Mouse (Mus musculus) embryonic fibroblast, embryonic 13.5 days (primary cell): ENCODE results near the gene Lpcat2. TPM values are rescaled to one million over a fixed set of nuclear protein-coding genes. Genes with fewer than 3 reads are reported as not detected.

Experiments
- H3K27ac ChIP-seq: 2 replicates; pipeline ENCODE4 v1.5.1; 2012; ENCODE audit warnings: low read length, control low read depth, inconsistent platforms; ENCODE audit not compliant: insufficient read depth
- H3K4me1 ChIP-seq: 2 replicates; pipeline ENCODE4 v1.6.1; 2011; ENCODE audit warnings: low read length; ENCODE audit not compliant: control insufficient read depth, insufficient read depth
- H3K4me3 ChIP-seq: 2 replicates; pipeline ENCODE4 v1.5.1; 2011; ENCODE audit warnings: mild to moderate bottlenecking, control low read depth, low read length; ENCODE audit not compliant: insufficient read depth
- CTCF ChIP-seq: IDR thresholded peaks from 2 replicates; pipeline ENCODE4 v1.5.1; 2011; ENCODE audit warnings: mild to moderate bottlenecking, control low read depth, low read length, moderate library complexity, borderline replicate concordance; ENCODE audit not compliant: insufficient read depth
- POLR2A ChIP-seq: IDR thresholded peaks from 2 replicates; pipeline ENCODE4 v1.6.1; 2011; ENCODE audit warnings: low read depth, mild to moderate bottlenecking, control low read depth, low read length, moderate library complexity
- polyA plus RNA-seq: library from polyadenylated mRNA; stranded (reverse); fragments of >200 nt; gene quantifications from 2 replicates; pipeline ENCODE4 v1.2.4, GENCODE M21; 2011; ENCODE audit warnings: low read depth; ENCODE audit not compliant: missing spikeins, insufficient read length

Lpcat2 gene
- 4.3 and 7.6 TPM in 2 replicates for polyA plus RNA-seq

DNA sequence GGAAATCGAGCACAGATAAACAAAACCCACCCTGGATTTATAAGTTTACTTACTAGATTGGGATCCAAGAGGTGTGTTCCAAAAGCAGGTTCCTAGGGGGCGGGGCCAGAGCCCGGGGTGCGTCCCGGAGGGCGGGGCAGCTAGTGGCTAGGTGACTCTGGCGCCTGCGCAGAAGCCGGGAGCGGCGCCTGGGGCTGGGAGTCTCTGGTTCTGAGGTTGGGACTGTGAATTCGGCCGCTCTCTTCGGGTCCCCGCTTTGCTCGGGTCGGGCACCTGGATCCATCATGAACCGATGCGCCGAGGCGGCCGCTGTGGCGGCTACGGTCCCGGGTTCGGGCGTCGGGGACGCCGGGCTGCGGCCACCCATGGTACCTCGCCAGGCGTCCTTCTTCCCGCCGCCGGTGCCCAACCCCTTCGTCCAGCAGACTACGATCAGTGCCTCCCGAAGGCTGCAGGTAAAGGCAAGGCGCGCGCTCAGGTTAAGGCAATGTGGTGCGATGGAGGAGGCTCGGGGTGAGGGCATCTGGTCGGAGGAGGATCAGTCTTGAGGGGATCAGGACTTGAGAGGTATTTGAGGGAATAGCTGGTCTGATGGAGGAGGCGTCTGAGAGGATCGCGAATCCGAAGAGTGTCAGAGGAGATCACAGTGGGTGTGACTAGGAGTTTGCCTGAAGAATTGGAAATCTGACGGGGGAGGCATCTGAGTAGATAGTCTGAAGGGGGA is at the start of gene Lpcat2:
TSS of gene Lpcat2 (plus strand) at position 169 of the 724 bp plus-strand sequence.
- Histone ChIP-seq H3K4me3 (peak within 1 kb of the TSS; percentile 75), H3K4me1 (no peaks in the 10 kb centered on the region), H3K27ac (no peak within 1 kb of the TSS)
- TF ChIP-seq CTCF (no peak), POLR2A (no peak)

DNA sequence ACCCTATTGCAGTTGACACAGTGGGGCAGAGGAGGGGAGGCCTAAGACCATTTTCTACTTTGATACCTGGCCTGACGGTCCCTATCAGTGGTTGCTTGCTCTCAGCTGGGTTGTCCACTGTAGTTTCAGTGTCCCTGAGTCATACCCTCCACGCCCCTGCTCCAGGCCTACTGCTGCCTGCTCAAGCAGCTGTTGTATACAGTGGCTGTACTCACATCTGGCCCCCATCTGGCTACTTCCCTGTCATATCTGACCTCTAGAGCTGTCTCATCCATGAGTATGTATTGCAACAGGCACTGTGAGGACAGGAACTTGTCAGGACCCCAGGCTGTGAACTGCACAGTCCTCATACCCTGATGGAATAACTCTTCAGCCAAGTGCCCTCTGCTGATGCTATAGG is 42.4 kb upstream of the Lpcat2 start:
- H3K4me3 ChIP-seq: no peak overlapping the region

GRCm38 (mm10) chr8:92815661-92816060 is 39.5 kb upstream of the Lpcat2 start:
- H3K4me3 ChIP-seq: no peak overlapping the region
- H3K4me1 ChIP-seq: no peaks in the 10 kb centered on the region
- no peak overlapping the region for H3K27ac ChIP-seq
- TF ChIP-seq CTCF: no peak
- TF ChIP-seq POLR2A: no peak

More for the DNA sequence above, 42.4 kb upstream of the Lpcat2 start:
- Histone ChIP-seq H3K4me1 (no peaks in the 10 kb centered on the region), H3K27ac (no peak overlapping the region)
- no peak for TF ChIP-seq CTCF
- TF ChIP-seq POLR2A: no peak

DNA sequence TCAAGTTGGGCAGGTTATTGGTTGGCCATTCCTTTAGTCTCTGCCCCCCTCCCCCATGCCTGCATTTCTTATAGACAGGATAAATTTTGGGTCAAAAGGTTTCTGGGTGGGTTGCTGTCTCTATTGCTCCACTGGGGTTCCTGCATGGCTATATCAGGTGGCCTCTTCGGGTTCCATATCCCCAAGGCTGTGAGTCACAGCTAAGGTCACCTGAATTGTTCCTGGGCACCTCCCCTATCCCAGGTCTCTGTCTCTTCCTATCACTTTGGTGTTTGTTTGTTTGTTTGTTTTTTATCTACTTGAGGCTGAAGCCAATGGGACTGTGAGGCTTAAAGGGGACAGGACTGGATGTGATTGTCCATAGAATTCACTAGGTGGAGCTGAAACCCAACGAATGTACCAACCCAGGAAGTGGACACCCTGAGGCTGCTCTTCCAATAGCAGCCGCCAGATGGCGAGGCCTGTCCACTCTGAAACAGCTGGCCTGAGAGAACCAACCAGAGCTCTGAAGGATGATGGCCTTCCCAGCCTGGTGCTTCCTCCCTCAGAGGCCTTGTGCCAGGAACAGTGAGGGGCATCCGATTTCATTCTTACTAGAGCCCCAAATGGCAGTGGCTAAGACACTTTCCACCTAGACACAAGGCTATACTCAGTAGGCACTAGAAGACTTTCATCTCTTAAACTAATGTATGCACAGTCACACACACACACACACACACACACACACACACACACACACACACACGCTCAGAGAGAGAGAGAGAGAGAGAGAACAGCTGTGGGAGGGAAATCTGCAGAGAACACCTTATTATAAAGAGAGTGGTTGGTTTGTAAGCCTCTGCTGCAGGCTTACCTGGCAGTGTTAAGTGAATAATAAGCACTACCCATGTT is 37.0 kb upstream of the Lpcat2 start:
- H3K27ac ChIP-seq: no peak overlapping the region
- TF ChIP-seq POLR2A (no peak), CTCF (peak; percentile 95)
- H3K4me1 ChIP-seq: no peaks in the 10 kb centered on the region
- no peak overlapping the region for H3K4me3 ChIP-seq

DNA sequence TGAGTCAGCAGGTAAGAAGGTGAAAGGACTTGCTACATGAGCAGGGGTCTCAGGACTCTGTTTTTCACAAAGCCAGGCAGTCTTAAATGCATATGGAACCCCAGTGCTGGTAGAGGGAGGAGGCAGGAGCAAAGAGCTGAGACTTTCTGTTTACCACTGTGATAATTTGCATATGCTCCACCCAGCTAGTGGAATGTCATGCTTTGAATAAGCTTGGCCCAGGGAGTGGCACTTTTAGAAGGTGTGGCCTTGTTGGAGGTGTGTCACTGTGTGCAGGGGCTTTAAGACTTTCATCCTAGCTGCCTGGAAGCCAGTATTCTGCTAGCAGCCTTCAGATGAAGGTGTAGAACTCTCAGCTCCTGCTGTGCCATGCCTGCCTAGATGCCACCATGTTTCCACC is 34.0 kb upstream of the Lpcat2 start:
- Histone ChIP-seq H3K4me3 (no peak overlapping the region), H3K4me1 (peaks cover 2% of the 10 kb centered on the region; the same call in 1 of the 2 replicates), H3K27ac (no peak overlapping the region)
- TF ChIP-seq CTCF (no peak), POLR2A (no peak)

DNA sequence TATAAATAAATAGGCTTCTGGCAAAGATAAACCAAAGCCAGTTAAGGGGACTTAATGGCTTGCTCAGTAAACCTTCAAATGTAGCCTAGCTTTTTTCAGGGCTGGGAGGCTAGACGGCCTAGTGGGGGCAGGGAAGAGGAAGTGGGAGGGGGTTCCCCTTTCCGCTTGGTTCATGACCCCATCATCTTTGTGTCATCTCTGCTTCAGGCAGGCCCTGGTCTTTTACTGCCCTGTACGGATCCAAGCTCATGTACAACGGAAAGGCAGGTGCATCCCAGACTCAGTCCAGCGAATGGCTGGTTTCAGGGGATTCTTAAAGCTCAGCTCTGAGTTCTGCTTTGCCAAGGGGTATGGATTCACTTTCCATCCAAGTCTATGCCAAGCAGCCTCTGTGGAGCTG is 32.8 kb upstream of the Lpcat2 start:
- Histone ChIP-seq H3K4me3 (no peak overlapping the region), H3K4me1 (peaks cover 5% of the 10 kb centered on the region; the same call in 1 of the 2 replicates), H3K27ac (no peak overlapping the region)
- TF ChIP-seq POLR2A (no peak), CTCF (no peak)

DNA sequence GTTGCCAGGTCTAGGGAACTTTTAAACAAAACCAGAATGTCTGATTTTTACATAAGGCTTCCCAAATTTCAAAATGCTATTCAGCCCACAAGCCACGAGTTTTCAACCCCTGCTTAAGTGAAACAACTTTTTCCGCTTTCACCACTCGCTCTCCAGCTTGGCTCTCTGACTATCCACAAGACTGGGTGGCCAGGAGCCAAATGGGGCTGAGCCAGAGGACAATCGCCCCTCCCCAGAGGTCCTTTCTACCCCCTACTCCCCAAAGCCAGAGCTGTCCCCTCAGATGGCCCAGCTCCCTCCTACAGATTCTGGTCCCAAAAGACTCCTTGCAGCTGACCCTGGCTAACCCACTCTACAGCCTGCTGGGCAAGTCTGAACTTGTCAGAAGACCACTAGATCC is 29.1 kb upstream of the Lpcat2 start:
- Histone ChIP-seq H3K4me1 (peaks cover 5% of the 10 kb centered on the region; the same call in 1 of the 2 replicates), H3K4me3 (no peak overlapping the region), H3K27ac (peak overlapping the region; percentile 60)
- no peak for TF ChIP-seq CTCF
- no peak for TF ChIP-seq POLR2A

- H3K4me1 ChIP-seq: peaks cover 5% of the 10 kb centered on the region; the same call in 1 of the 2 replicates
- TF ChIP-seq POLR2A (peak; percentile 90), CTCF (no peak)
- H3K27ac ChIP-seq: peak within 1 kb of the TSS; percentile 60
- H3K4me3 ChIP-seq: peak within 1 kb of the TSS; percentile 79
These were observed 27.7 kb upstream of the Lpcat2 start, which contains the start of gene Mmp2 for GRCm38 (mm10) chr8:92827243-92828034. Gene Mmp2 (plus strand): TSS chr8:92827291.

DNA sequence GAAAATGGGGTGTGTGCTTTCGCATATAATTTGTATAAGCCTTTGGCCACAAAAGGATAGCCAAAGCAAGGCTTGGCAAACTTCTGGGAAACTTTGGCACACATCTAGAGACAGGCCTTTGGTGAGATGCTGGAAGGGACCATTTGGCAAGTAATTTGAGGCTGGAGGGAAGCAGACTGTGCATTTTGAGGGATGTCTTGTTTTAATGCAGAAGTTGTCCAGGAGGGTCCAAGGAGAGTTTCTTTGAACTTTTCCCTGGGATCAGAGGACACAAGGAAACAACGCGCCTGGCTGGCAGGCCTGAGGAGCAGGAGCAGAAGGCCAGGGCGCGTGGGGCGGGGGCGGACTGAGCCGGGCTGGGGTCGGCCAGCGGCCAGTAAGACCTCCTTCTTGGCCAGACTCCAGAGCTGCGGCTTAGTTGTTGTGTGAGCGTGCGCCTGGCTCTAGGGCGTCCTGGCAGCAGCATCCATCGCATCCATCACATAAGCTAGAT is 26.8 kb upstream of the Lpcat2 start:
- H3K4me3 ChIP-seq: peak overlapping the region; percentile 79
- peaks cover 5% of the 10 kb centered on the region; the same call in 1 of the 2 replicates for H3K4me1 ChIP-seq
- TF ChIP-seq POLR2A (no peak), CTCF (no peak)
- peak overlapping the region; percentile 21; the same call in 1 of the 2 replicates for H3K27ac ChIP-seq
